Mouse (Mus musculus) CH12.LX (cell line): ENCODE measurements at regions not wholly inside any gene's neighbourhood (a gene's known extent, or its start where the extent isn't known, plus 50 kb on each side); places are given as distances from the start of the nearest gene placed in this dataset.

ENCODE experiments used
- DNase-seq: peaks from one replicate; pipeline ENCODE4 v3.0.0-alpha.2; 2013; ENCODE audit errors: extremely low read depth
- H3K27ac ChIP-seq: 2 replicates; pipeline ENCODE4 v1.5.1; 2012; ENCODE audit warnings: low read depth, mild to moderate bottlenecking, control low read depth, moderate library complexity; ENCODE audit not compliant: insufficient read depth
- H3K27me3 ChIP-seq: replicated peaks from 2 replicates; pipeline ENCODE3; 2012; ENCODE audit warnings: inconsistent platforms
- H3K36me3 ChIP-seq, 2 experiments: replicated peaks in 1 of 2; 2 replicates each; pipeline versions ENCODE3 to v1.6.1; 2012; ENCODE audit warnings: inconsistent platforms in 1 of 2, low read length in 1 of 2, mild to moderate bottlenecking in 1 of 2, mixed read lengths in 1 of 2, moderate library complexity in 1 of 2; ENCODE audit not compliant: control insufficient read depth in 1 of 2, insufficient read depth in 1 of 2
- H3K4me1 ChIP-seq, 2 experiments: 2 replicates each; pipeline ENCODE4 v1.6.1; 2012; ENCODE audit warnings: inconsistent platforms in 1 of 2, moderate library complexity in 1 of 2; ENCODE audit not compliant: insufficient read depth in 2 of 2, control insufficient read depth in 1 of 2
- H3K4me2 ChIP-seq: 2 replicates; pipeline ENCODE4 v1.6.1; 2012; ENCODE audit warnings: low read depth, mild to moderate bottlenecking, control low read depth; ENCODE audit not compliant: poor library complexity, insufficient read depth, severe bottlenecking
- H3K4me3 ChIP-seq, 3 experiments: fragments of 150-350 bp in 1 of 3; sonication (generic) in 1 of 3; replicated peaks in 1 of 3; 2 replicates each; pipeline versions ENCODE3 to v1.5.1; 2011 to 2012; ENCODE audit warnings: low read depth in 2 of 3, low read length in 2 of 3, mild to moderate bottlenecking in 2 of 3, moderate library complexity in 2 of 3, control low read depth in 1 of 3, improper control_type of control experiment in 1 of 3, inconsistent platforms in 1 of 3, mixed read lengths in 1 of 3; ENCODE audit not compliant: poor library complexity in 1 of 3
- H3K79me2 ChIP-seq: replicated peaks from 2 replicates; pipeline ENCODE4 v1.6.1; 2012; ENCODE audit warnings: mild to moderate bottlenecking, moderate library complexity; ENCODE audit not compliant: control insufficient read depth, poor library complexity, insufficient read depth, severe bottlenecking; ENCODE audit errors: extremely low read depth
- H3K9ac ChIP-seq: 2 replicates; pipeline ENCODE4 v1.6.1; 2012; ENCODE audit warnings: low read depth, mild to moderate bottlenecking, control low read depth, moderate library complexity; ENCODE audit not compliant: insufficient read depth
- H3K9me3 ChIP-seq: replicated peaks from 2 replicates; pipeline ENCODE3; 2012; ENCODE audit warnings: low read length, inconsistent platforms, mixed read lengths
- BHLHE40 ChIP-seq: IDR thresholded peaks from 2 replicates; pipeline ENCODE4 v1.6.1; 2011; ENCODE audit warnings: mild to moderate bottlenecking, low read depth, low read length, improper control_type of control experiment
- CHD1 ChIP-seq: IDR thresholded peaks from 2 replicates; pipeline ENCODE4 v1.6.1; 2012; ENCODE audit warnings: low read depth, low read length, improper control_type of control experiment, inconsistent platforms
- CHD2 ChIP-seq: IDR thresholded peaks from 2 replicates; pipeline ENCODE4 v1.6.1; 2011; ENCODE audit warnings: low read length, improper control_type of control experiment
- E2F4 ChIP-seq: IDR thresholded peaks from 2 replicates; pipeline ENCODE4 v1.6.1; 2011; ENCODE audit warnings: low read depth, low read length, improper control_type of control experiment; ENCODE audit not compliant: insufficient replicate concordance
- EP300 ChIP-seq: IDR thresholded peaks from 2 replicates; pipeline ENCODE4 v1.6.1; 2011; ENCODE audit warnings: low read length, improper control_type of control experiment
- ETS1 ChIP-seq: conservative IDR thresholded peaks from 2 replicates; pipeline ENCODE4 v1.6.1; 2012; ENCODE audit warnings: low read depth, mild to moderate bottlenecking, inconsistent platforms, low read length, improper control_type of control experiment, moderate library complexity
- GABPA ChIP-seq: IDR thresholded peaks from 2 replicates; pipeline ENCODE4 v1.6.1; 2012; ENCODE audit warnings: low read depth, low read length, improper control_type of control experiment, inconsistent platforms; ENCODE audit not compliant: insufficient replicate concordance
- HCFC1 ChIP-seq: IDR thresholded peaks from 2 replicates; pipeline ENCODE4 v1.6.1; 2012; ENCODE audit warnings: low read depth, mild to moderate bottlenecking, inconsistent platforms, low read length, improper control_type of control experiment
- IRF4 ChIP-seq: IDR thresholded peaks from 2 replicates; pipeline ENCODE4 v1.6.1; 2014; ENCODE audit warnings: low read depth, mild to moderate bottlenecking, inconsistent platforms, low read length, improper control_type of control experiment
- JUN ChIP-seq: IDR thresholded peaks from 2 replicates; pipeline ENCODE4 v1.6.1; 2011; ENCODE audit warnings: low read depth, mild to moderate bottlenecking, low read length, improper control_type of control experiment, moderate library complexity; ENCODE audit not compliant: insufficient read depth
- KAT2A ChIP-seq: IDR thresholded peaks from 2 replicates; pipeline ENCODE4 v1.6.1; 2012; ENCODE audit warnings: low read length, improper control_type of control experiment, inconsistent platforms; ENCODE audit not compliant: insufficient replicate concordance
- MAFK ChIP-seq: IDR thresholded peaks from 2 replicates; pipeline ENCODE4 v1.6.1; 2011; ENCODE audit warnings: low read length, improper control_type of control experiment; ENCODE audit not compliant: insufficient replicate concordance
- MXI1 ChIP-seq: IDR thresholded peaks from 2 replicates; pipeline ENCODE4 v1.6.1; 2011; ENCODE audit warnings: mild to moderate bottlenecking, low read depth, low read length, improper control_type of control experiment
- MYC ChIP-seq: IDR thresholded peaks from 2 replicates; pipeline ENCODE4 v1.6.1; 2011; ENCODE audit warnings: low read depth, mild to moderate bottlenecking, improper control_type of control experiment, low read length
- NELFE ChIP-seq: IDR thresholded peaks from 2 replicates; pipeline ENCODE4 v1.6.1; 2011; ENCODE audit warnings: low read depth, low read length, improper control_type of control experiment
- PAX5 ChIP-seq: IDR thresholded peaks from 2 replicates; pipeline ENCODE4 v1.6.1; 2012; ENCODE audit warnings: low read length, inconsistent platforms, mixed read lengths
- POLR2A ChIP-seq: IDR thresholded peaks from 2 replicates; pipeline ENCODE4 v1.6.1; 2011; ENCODE audit warnings: low read depth, mild to moderate bottlenecking, improper control_type of control experiment, low read length
- POLR2AphosphoS2 ChIP-seq: IDR thresholded peaks from 2 replicates; pipeline ENCODE4 v1.6.1; 2011; ENCODE audit warnings: low read depth, low read length, improper control_type of control experiment
- RAD21 ChIP-seq: IDR thresholded peaks from 2 replicates; pipeline ENCODE4 v1.6.1; 2011; ENCODE audit warnings: low read depth, mild to moderate bottlenecking, low read length, improper control_type of control experiment, moderate library complexity
- RCOR1 ChIP-seq: conservative IDR thresholded peaks from 2 replicates; pipeline ENCODE4 v1.6.1; 2012; ENCODE audit warnings: low read depth, mild to moderate bottlenecking, inconsistent platforms, low read length, improper control_type of control experiment
- SMC3 ChIP-seq: IDR thresholded peaks from 2 replicates; pipeline ENCODE4 v1.6.1; 2011; ENCODE audit warnings: low read depth, low read length, improper control_type of control experiment
- TBP ChIP-seq: conservative IDR thresholded peaks from 2 replicates; pipeline ENCODE4 v1.6.1; 2011; ENCODE audit warnings: low read depth, low read length, improper control_type of control experiment
- UBTF ChIP-seq: IDR thresholded peaks from 2 replicates; pipeline ENCODE4 v1.6.1; 2012; ENCODE audit warnings: low read depth, mild to moderate bottlenecking, inconsistent platforms, low read length, improper control_type of control experiment, moderate library complexity
- USF1 ChIP-seq: IDR thresholded peaks from 2 replicates; pipeline ENCODE4 v1.6.1; 2014; ENCODE audit warnings: low read depth, mild to moderate bottlenecking, inconsistent platforms, low read length, improper control_type of control experiment
- ZKSCAN1 ChIP-seq: IDR thresholded peaks from 2 replicates; pipeline ENCODE4 v1.6.1; 2012; ENCODE audit warnings: low read depth, inconsistent platforms, low read length, improper control_type of control experiment, borderline replicate concordance
- ZMIZ1 ChIP-seq: IDR thresholded peaks from 2 replicates; pipeline ENCODE4 v1.6.1; 2012; ENCODE audit warnings: low read depth, mild to moderate bottlenecking, inconsistent platforms, low read length, improper control_type of control experiment
- ZNF384 ChIP-seq: IDR thresholded peaks from 2 replicates; pipeline ENCODE4 v1.6.1; 2012; ENCODE audit warnings: low read depth, low read length, improper control_type of control experiment, inconsistent platforms
- dilution Hi-C: fragments of 300-500 bp; cut with MboI; formaldehyde crosslinking; loops from 2 replicates; pipeline ENCODE4 v1.14.3; 2020; ENCODE audit warnings: low sequenced_read_pairs; ENCODE audit not compliant: extremely low pct_unique_long_range_greater_than_20kb, extremely low pct_ligation_motif_present
- in situ Hi-C: fragments of 300-500 bp; cut with MboI; formaldehyde crosslinking; loops from 3 replicates; pipeline ENCODE4 v1.14.3; 2019; ENCODE audit warnings: low sequenced_read_pairs, low pct_ligation_motif_present, low pct_unique_long_range_greater_than_20kb, mixed read lengths

- H3K4me1 ChIP-seq, result no peaks in the 10 kb centered on the region
- H3K27ac ChIP-seq, result no peak overlapping the region
- in situ Hi-C loops, result no loop called here
- no peaks in the 10 kb centered on the region for H3K36me3 ChIP-seq
- H3K4me2 ChIP-seq, result no peak overlapping the region
- no peaks in the 10 kb centered on the region for H3K79me2 ChIP-seq
- TF ChIP-seq IRF4, result no peak
- TF ChIP-seq ZNF384, result no peak
- no peak for TF ChIP-seq EP300
- no peak for TF ChIP-seq POLR2A
- TF ChIP-seq CHD2, result no peak
- TF ChIP-seq NELFE, result no peak
- no peak for TF ChIP-seq RCOR1
- TF ChIP-seq MAFK, result no peak
- no peak for TF ChIP-seq E2F4
- TF ChIP-seq SMC3, result no peak
- no peak for TF ChIP-seq CHD1
- TF ChIP-seq MYC, result no peak
- TF ChIP-seq BHLHE40, result no peak
- TF ChIP-seq ETS1, result no peak
- no peak for TF ChIP-seq MXI1
- no peak for TF ChIP-seq TBP
- no peak for TF ChIP-seq HCFC1
- dilution Hi-C loops, result no loop called here
- DNase-seq, result no peak
- H3K9me3 ChIP-seq, result peaks cover 33% of the 10 kb centered on the region
- no peak overlapping the region for H3K9ac ChIP-seq
- no peak overlapping the region for H3K4me3 ChIP-seq
- no peaks in the 10 kb centered on the region for H3K27me3 ChIP-seq
These were observed 253.0 kb downstream of the Lipi start for GRCm38 (mm10) chr16:75332853-75333252.

- Histone ChIP-seq H3K9ac (no peak overlapping the region), H3K4me1 (no peaks in the 10 kb centered on the region), H3K27me3 (no peaks in the 10 kb centered on the region), H3K4me2 (no peak overlapping the region), H3K27ac (no peak overlapping the region), H3K9me3 (peaks cover 41% of the 10 kb centered on the region)
- dilution Hi-C loops (no loop called here), in situ Hi-C loops (no loop called here)
- DNase-seq, result no peak
- TF ChIP-seq ETS1, result no peak
- no peak for TF ChIP-seq MYC
- TF ChIP-seq POLR2AphosphoS2, result no peak
- TF ChIP-seq ZNF384, result no peak
- no peak for TF ChIP-seq ZMIZ1
- TF ChIP-seq UBTF, result no peak
- no peak for TF ChIP-seq KAT2A
- TF ChIP-seq USF1, result no peak
- no peak for TF ChIP-seq PAX5
- TF ChIP-seq JUN, result no peak
- no peak for TF ChIP-seq MXI1
- no peak for TF ChIP-seq NELFE
- TF ChIP-seq HCFC1, result no peak
- TF ChIP-seq RAD21, result no peak
- TF ChIP-seq ZKSCAN1, result no peak
- no peak for TF ChIP-seq GABPA
- no peak for TF ChIP-seq TBP
- TF ChIP-seq, all 38 proteins: peak for 0
- Histone ChIP-seq H3K36me3 (no peaks in the 10 kb centered on the region), H3K4me3 (no peak overlapping the region), H3K79me2 (no peaks in the 10 kb centered on the region)
These were observed 260.6 kb downstream of the Lipi start for GRCm38 (mm10) chr16:75325296-75325695.
